ENCODE assay signal across 10 mouse cellular contexts in the genomic region with DNA sequence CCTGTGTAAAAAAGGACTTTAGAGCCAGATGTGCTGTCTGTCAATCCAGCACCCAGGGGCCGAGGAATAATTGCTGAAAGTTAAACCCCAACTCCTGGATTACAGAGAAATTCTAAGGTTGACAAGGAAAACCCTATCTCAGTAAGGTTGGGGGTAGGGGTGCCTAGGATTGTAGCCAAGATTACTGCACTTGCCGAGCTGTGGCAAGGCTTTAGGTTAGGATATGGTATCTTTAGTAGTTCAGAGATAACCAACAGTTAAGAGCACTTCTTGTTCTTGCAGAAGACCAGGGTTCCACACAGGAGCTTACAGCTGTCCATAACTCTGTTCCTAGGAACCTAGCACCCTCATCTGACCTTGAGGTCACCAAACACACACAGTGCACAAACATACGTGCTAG. TPM values are rescaled to one million over a fixed set of nuclear protein-coding genes. Genes with fewer than 3 reads are reported as not detected.
DNase-seq lines count a peak whose midpoint lies in the region; ATAC-seq lines count a peak whose summit lies in the region.
"Had no signal": no experiment of that assay in that cellular context is flagged by ENCODE, and none has a peak within 500 bp of the region (broad histone marks: within the 10 kb centered on the region; RNA-seq: fewer than 3 reads in every experiment).

No protein-coding gene starts in this region.

- no peaks in the 10 kb centered on the region for H3K36me3 ChIP-seq in heart, embryonic 11.5 days (ENCODE audit: control insufficient read depth, insufficient read depth, low read length)
- H3K36me3 ChIP-seq in midbrain, embryonic 10.5 days, result peaks cover 9% of the 10 kb centered on the region
- H3K36me3 ChIP-seq in midbrain, embryonic 14.5 days (ENCODE audit: control insufficient read depth, insufficient read depth, low read length), result peaks cover 7% of the 10 kb centered on the region
- H3K36me3 ChIP-seq in hindbrain, embryonic 14.5 days (replicated peaks; ENCODE audit: control insufficient read depth, insufficient read depth), result peaks cover 10% of the 10 kb centered on the region
- H3K36me3 ChIP-seq in neural tube, embryonic 15.5 days, result peaks cover under 1% of the 10 kb centered on the region

- H3K4me2 ChIP-seq in heart, embryonic 11.5 days, result peak overlapping the region; percentile 67
- H3K4me2 ChIP-seq in midbrain, embryonic 14.5 days (ENCODE audit: low read length), result no peak overlapping the region
- peak overlapping the region; percentile 59 for H3K4me2 ChIP-seq in hindbrain, embryonic 14.5 days (replicated peaks)
- H3K4me2 ChIP-seq in neural tube, embryonic 15.5 days, result peak overlapping the region; percentile 67

- no peak for ATAC-seq in heart, embryonic 11.5 days (replicated peaks; ENCODE audit: insufficient number of reproducible peaks, low FRiP score, low TSS enrichment)
- no peak for ATAC-seq in midbrain, embryonic 14.5 days (ENCODE audit: low FRiP score, low TSS enrichment)
- no peak for ATAC-seq in hindbrain, embryonic 14.5 days (ENCODE audit: low FRiP score)
- ATAC-seq in neural tube, embryonic 15.5 days (ENCODE audit: low FRiP score), result no peak
- ATAC-seq in monocyte, adult 5-6 weeks (replicated peaks; ENCODE audit: insufficient number of reproducible peaks, low FRiP score, low TSS enrichment, poor library complexity, severe bottlenecking), result no peak
- ATAC-seq: activated CD4-positive, CD25-positive, alpha-beta regulatory T cell, adult 4 months had no signal

- WGBS in heart, embryonic 11.5 days (ENCODE audit: insufficient replicate concordance), result 51% methylated on average over 3 of the region's 3 CpGs
- WGBS in midbrain, embryonic 10.5 days, result 87% methylated on average over 3 of the region's 3 CpGs
- 83% methylated on average over 3 of the region's 3 CpGs for WGBS in midbrain, embryonic 14.5 days
- 78% methylated on average over 3 of the region's 3 CpGs for WGBS in hindbrain, embryonic 14.5 days
- 85% methylated on average over 3 of the region's 3 CpGs for WGBS in neural tube, embryonic 15.5 days

- peak overlapping the region; percentile 100; the same call in 1 of the 2 replicates for H3K4me3 ChIP-seq in heart, embryonic 11.5 days (ENCODE audit: low read depth, low read length)
- H3K4me3 ChIP-seq in midbrain, embryonic 10.5 days, result peak overlapping the region; percentile 95
- H3K4me3 ChIP-seq in midbrain, embryonic 14.5 days (replicated peaks; ENCODE audit: low read depth, low read length), result no peak overlapping the region
- H3K4me3 ChIP-seq in hindbrain, embryonic 14.5 days (replicated peaks; ENCODE audit: low read length), result 0 out of 2 replicates have a peak overlapping the region, but pooled peaks have one; percentile 99
- H3K4me3 ChIP-seq in neural tube, embryonic 15.5 days (replicated peaks), result peak overlapping the region; percentile 98; the same call in 1 of the 2 replicates

- intact Hi-C loops in heart, postnatal 14 days (cut with DNase I), result no loop called here

- no peak overlapping the region for H3K27ac ChIP-seq in heart, embryonic 11.5 days (ENCODE audit: low read depth, low read length)
- no peak overlapping the region for H3K27ac ChIP-seq in midbrain, embryonic 10.5 days (replicated peaks)
- H3K27ac ChIP-seq in midbrain, embryonic 14.5 days (replicated peaks; ENCODE audit: low read depth, low read length), result no peak overlapping the region
- H3K27ac ChIP-seq in hindbrain, embryonic 14.5 days, result no peak overlapping the region
- no peak overlapping the region for H3K27ac ChIP-seq in neural tube, embryonic 15.5 days (replicated peaks)

- H3K9me3 ChIP-seq in heart, embryonic 11.5 days (replicated peaks; ENCODE audit: control insufficient read depth, low read length), result no peaks in the 10 kb centered on the region
- no peaks in the 10 kb centered on the region for H3K9me3 ChIP-seq in midbrain, embryonic 10.5 days (replicated peaks)
- H3K9me3 ChIP-seq in midbrain, embryonic 14.5 days (ENCODE audit: control insufficient read depth, low read length), result no peaks in the 10 kb centered on the region
- H3K9me3 ChIP-seq in hindbrain, embryonic 14.5 days (ENCODE audit: control insufficient read depth, low read length), result no peaks in the 10 kb centered on the region
- H3K9me3 ChIP-seq in neural tube, embryonic 15.5 days (replicated peaks), result no peaks in the 10 kb centered on the region

- peaks cover 12% of the 10 kb centered on the region for H3K4me1 ChIP-seq in heart, embryonic 11.5 days (ENCODE audit: control insufficient read depth, insufficient read depth, low read length)
- H3K4me1 ChIP-seq in midbrain, embryonic 10.5 days, result peaks cover 35% of the 10 kb centered on the region
- peaks cover 9% of the 10 kb centered on the region for H3K4me1 ChIP-seq in midbrain, embryonic 14.5 days (ENCODE audit: control insufficient read depth, insufficient read depth, low read length)
- peaks cover 18% of the 10 kb centered on the region for H3K4me1 ChIP-seq in hindbrain, embryonic 14.5 days (replicated peaks; ENCODE audit: control insufficient read depth, insufficient read depth, low read length)
- H3K4me1 ChIP-seq in neural tube, embryonic 15.5 days, result peaks cover 30% of the 10 kb centered on the region

- H3K9ac ChIP-seq in heart, embryonic 11.5 days (ENCODE audit: low read depth, low read length), result no peak overlapping the region; the same call in 1 of the 2 replicates
- H3K9ac ChIP-seq in midbrain, embryonic 14.5 days (replicated peaks; ENCODE audit: low read length), result no peak overlapping the region
- peak overlapping the region; percentile 77; the same call in 1 of the 2 replicates for H3K9ac ChIP-seq in hindbrain, embryonic 14.5 days
- H3K9ac ChIP-seq in neural tube, embryonic 15.5 days (replicated peaks), result peak overlapping the region; percentile 66

- no peaks in the 10 kb centered on the region for H3K27me3 ChIP-seq in heart, embryonic 11.5 days (ENCODE audit: control insufficient read depth, insufficient read depth, low read length)
- H3K27me3 ChIP-seq in midbrain, embryonic 10.5 days (ENCODE audit: low read depth, poor library complexity, severe bottlenecking), result peaks cover 20% of the 10 kb centered on the region; the same call in 1 of the 2 replicates
- no peaks in the 10 kb centered on the region for H3K27me3 ChIP-seq in midbrain, embryonic 14.5 days (ENCODE audit: control insufficient read depth, insufficient read depth, low read length)
- H3K27me3 ChIP-seq in hindbrain, embryonic 14.5 days (ENCODE audit: control insufficient read depth, insufficient read depth, low read length), result no peaks in the 10 kb centered on the region
- H3K27me3 ChIP-seq in neural tube, embryonic 15.5 days (replicated peaks), result no peaks in the 10 kb centered on the region

- DNase-seq in heart, postnatal 14 days, result no peak
- no peak for DNase-seq in midbrain, embryonic 10.5 days (ENCODE audit: low spot score)
- no peak for DNase-seq in midbrain, embryonic 14.5 days
- DNase-seq in hindbrain, embryonic 14.5 days (ENCODE audit: low spot score), result no peak
- no peak for DNase-seq in spleen, adult 12 weeks (ENCODE audit: low spot score)
- DNase-seq: cerebellum, adult 2 months had no signal

RNA-seq across cellular contexts. Expression of a gene that starts 1.6 kb away (rescaled TPM):
- polyA plus RNA-seq in heart, embryonic 11.5 days (2014; fragmentation: Nextera tagmentation; extraction: Ambion mirVana), result 14.3 and 21.7 TPM in 2 replicates
- 1 to 10 TPM; 7.6 to 8.5 TPM for total RNA-seq in heart, postnatal 14 days (2021)
- polyA plus RNA-seq in midbrain, embryonic 10.5 days (2016; fragmentation: Nextera tagmentation; extraction: Ambion mirVana), result 23.9 and 30.4 TPM in 2 replicates
- 16.9 and 19.0 TPM in 2 replicates for polyA plus RNA-seq in midbrain, embryonic 14.5 days (2014; fragmentation: Nextera tagmentation; extraction: Ambion mirVana)
- polyA plus RNA-seq in hindbrain, embryonic 14.5 days (2014; fragmentation: Nextera tagmentation; extraction: Ambion mirVana), result 20.6 and 26.4 TPM in 2 replicates
- polyA plus RNA-seq in neural tube, embryonic 15.5 days (2015; fragmentation: Nextera tagmentation; extraction: Ambion mirVana), result 21.3 TPM in 2 replicates
- 6.7 to 8.8 TPM (median 7.8 TPM) in 3 replicates for total RNA-seq in monocyte, adult 5-6 weeks (2017)

RNA-seq across cellular contexts. Expression of a gene that starts 8.9 kb away (rescaled TPM):
- polyA plus RNA-seq in heart, embryonic 11.5 days (2014; fragmentation: Nextera tagmentation; extraction: Ambion mirVana), result 18.9 and 19.7 TPM in 2 replicates
- 10 to 100 TPM; 13.9 to 14.5 TPM for total RNA-seq in heart, postnatal 14 days (2021)
- polyA plus RNA-seq in midbrain, embryonic 10.5 days (2016; fragmentation: Nextera tagmentation; extraction: Ambion mirVana), result 32.1 and 36.2 TPM in 2 replicates
- 23.1 and 31.2 TPM in 2 replicates for polyA plus RNA-seq in midbrain, embryonic 14.5 days (2014; fragmentation: Nextera tagmentation; extraction: Ambion mirVana)
- 22.2 and 25.1 TPM in 2 replicates for polyA plus RNA-seq in hindbrain, embryonic 14.5 days (2014; fragmentation: Nextera tagmentation; extraction: Ambion mirVana)
- 37.8 and 38.3 TPM in 2 replicates for polyA plus RNA-seq in neural tube, embryonic 15.5 days (2015; fragmentation: Nextera tagmentation; extraction: Ambion mirVana)
- total RNA-seq in monocyte, adult 5-6 weeks (2017), result 7.5 to 11.4 TPM (median 10.5 TPM) in 3 replicates

RNA-seq across cellular contexts. Expression of a gene that starts 10.9 kb away (rescaled TPM):
- 11.4 and 17.8 TPM in 2 replicates for polyA plus RNA-seq in heart, embryonic 11.5 days (2014; fragmentation: Nextera tagmentation; extraction: Ambion mirVana)
- total RNA-seq in heart, postnatal 14 days (2021), result 10 to 100 TPM; 53.0 to 56.9 TPM
- 6.9 and 8.5 TPM in 2 replicates for polyA plus RNA-seq in midbrain, embryonic 10.5 days (2016; fragmentation: Nextera tagmentation; extraction: Ambion mirVana)
- polyA plus RNA-seq in midbrain, embryonic 14.5 days (2014; fragmentation: Nextera tagmentation; extraction: Ambion mirVana), result 1.5 and 1.6 TPM in 2 replicates
- 2.5 and 3.2 TPM in 2 replicates for polyA plus RNA-seq in hindbrain, embryonic 14.5 days (2014; fragmentation: Nextera tagmentation; extraction: Ambion mirVana)
- 5.7 and 7.8 TPM in 2 replicates for polyA plus RNA-seq in neural tube, embryonic 15.5 days (2015; fragmentation: Nextera tagmentation; extraction: Ambion mirVana)
- total RNA-seq in monocyte, adult 5-6 weeks (2017), result 7.1 to 11.1 TPM (median 9.6 TPM) in 3 replicates

RNA-seq across cellular contexts. Expression of a gene that starts 29.8 kb away (rescaled TPM):
- polyA plus RNA-seq in heart, embryonic 11.5 days (2014; fragmentation: Nextera tagmentation; extraction: Ambion mirVana), result 11.8 and 12.2 TPM in 2 replicates
- total RNA-seq in heart, postnatal 14 days (2021), result 1 to 10 TPM; 4.7 to 7.5 TPM
- 18.7 and 25.6 TPM in 2 replicates for polyA plus RNA-seq in midbrain, embryonic 10.5 days (2016; fragmentation: Nextera tagmentation; extraction: Ambion mirVana)
- polyA plus RNA-seq in midbrain, embryonic 14.5 days (2014; fragmentation: Nextera tagmentation; extraction: Ambion mirVana), result 19.7 and 21.8 TPM in 2 replicates
- polyA plus RNA-seq in hindbrain, embryonic 14.5 days (2014; fragmentation: Nextera tagmentation; extraction: Ambion mirVana), result 19.1 and 20.7 TPM in 2 replicates
- polyA plus RNA-seq in neural tube, embryonic 15.5 days (2015; fragmentation: Nextera tagmentation; extraction: Ambion mirVana), result 15.9 and 16.4 TPM in 2 replicates
- 4.1 to 10.8 TPM (median 9.1 TPM) in 3 replicates for total RNA-seq in monocyte, adult 5-6 weeks (2017)

RNA-seq across cellular contexts. Expression of a gene that starts 40.7 kb away (rescaled TPM):
- polyA plus RNA-seq in heart, embryonic 11.5 days (2014; fragmentation: Nextera tagmentation; extraction: Ambion mirVana), result 0.14 and 0.16 TPM in 2 replicates
- under 1 TPM in 1 of 2 experiments, not detected in 1; 0.07 TPM for total RNA-seq in heart, postnatal 14 days (2021)
- polyA plus RNA-seq in midbrain, embryonic 10.5 days (2016; fragmentation: Nextera tagmentation; extraction: Ambion mirVana), result 0.73 and 0.75 TPM in 2 replicates
- polyA plus RNA-seq in midbrain, embryonic 14.5 days (2014; fragmentation: Nextera tagmentation; extraction: Ambion mirVana), result 1.2 and 1.3 TPM in 2 replicates
- 0.90 and 1.0 TPM in 2 replicates for polyA plus RNA-seq in hindbrain, embryonic 14.5 days (2014; fragmentation: Nextera tagmentation; extraction: Ambion mirVana)
- 2.1 and 2.2 TPM in 2 replicates for polyA plus RNA-seq in neural tube, embryonic 15.5 days (2015; fragmentation: Nextera tagmentation; extraction: Ambion mirVana)
- total RNA-seq in monocyte, adult 5-6 weeks (2017), result not detected in 3 replicates
- polyA plus RNA-seq: activated CD4-positive, CD25-positive, alpha-beta regulatory T cell, adult 4 months had no signal

Comparison
In these comparisons a context has a peak if more than half of its experiments do, and no peak if none do; other contexts are left out.
1. H3K9ac ChIP-seq: peak in hindbrain, embryonic 14.5 days (single experiment) and neural tube, embryonic 15.5 days (single experiment); none in heart, embryonic 11.5 days (single experiment) and midbrain, embryonic 14.5 days (single experiment).